Mouse (Mus musculus) kidney, postnatal 36 days (tissue): Measurements from ENCODE around the gene Pclaf.
A peak's percentile ranks its signal among the peaks of the same experiment; 100 is the strongest.

Source experiments
- DNase-seq, 2 experiments: peaks; one replicate each; pipeline ENCODE4 v3.0.0; 2021 to 2022; ENCODE audit warnings: mixed read lengths in 2 of 2

The Pclaf gene

DNA sequence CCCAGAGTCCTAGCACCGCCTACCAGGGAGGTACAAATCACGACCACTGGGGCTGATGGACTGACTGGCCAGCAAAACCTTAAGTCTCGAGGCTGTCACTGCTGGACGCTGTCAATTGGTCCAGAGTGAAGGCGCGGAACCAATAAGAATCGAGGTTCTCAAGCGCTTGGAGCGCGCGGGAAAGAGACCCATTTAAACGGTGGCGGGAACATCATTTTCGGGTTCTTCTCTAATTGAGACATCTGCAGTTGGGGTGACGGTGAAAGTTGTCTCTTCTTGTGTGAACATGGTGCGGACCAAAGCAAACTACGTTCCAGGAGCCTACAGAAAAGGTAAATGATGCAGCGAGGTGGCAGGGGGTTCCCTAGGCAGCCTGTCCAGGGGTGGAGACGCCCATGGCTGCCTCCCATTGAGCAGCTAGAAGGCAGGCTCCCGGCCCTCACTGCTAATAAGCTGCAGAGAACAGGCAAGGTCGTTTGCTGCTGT lies at the start of gene Pclaf:
TSS of gene Pclaf (plus strand) at position 95 of the 486 bp plus-strand sequence.
- DNase-seq = peak; percentile 83 to 86

DNA sequence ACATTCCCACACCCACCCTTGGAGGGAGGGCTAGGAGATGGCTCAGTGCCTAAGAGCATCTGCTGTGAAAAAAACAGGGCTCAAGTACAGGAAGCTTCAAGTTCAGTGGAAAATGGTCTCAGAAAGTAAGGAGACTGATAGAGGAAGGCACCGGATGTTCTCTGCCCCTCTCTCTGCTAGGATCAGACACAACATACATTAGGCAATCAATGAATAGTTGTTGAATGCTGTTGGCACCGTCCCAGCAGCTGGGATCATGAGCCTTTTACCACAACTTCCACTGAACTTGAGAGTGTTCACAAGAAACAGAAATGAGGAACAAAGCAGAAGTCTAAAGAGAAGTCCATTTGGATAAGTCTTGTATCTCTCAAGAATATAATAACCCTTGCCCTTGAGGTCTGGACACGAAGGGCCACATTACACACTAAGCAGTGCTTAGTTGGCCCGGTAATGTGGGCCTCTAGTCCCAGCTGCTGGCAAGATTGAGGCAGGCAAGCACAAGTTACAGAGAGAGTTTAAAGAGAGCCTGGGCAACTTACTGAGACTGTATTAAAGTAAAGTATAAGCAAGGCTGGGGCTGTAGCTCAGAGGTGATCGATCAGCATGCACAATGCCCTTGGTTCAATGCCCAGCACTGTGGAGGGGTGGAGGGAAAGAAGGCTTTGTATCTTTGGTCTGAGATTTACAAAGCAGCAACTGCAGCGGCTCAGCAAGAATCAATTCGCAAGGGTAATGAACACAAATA lies 45.4 kb upstream of the Pclaf start:
- DNase-seq = peak in 1 of 2 experiments; percentile 51

DNA sequence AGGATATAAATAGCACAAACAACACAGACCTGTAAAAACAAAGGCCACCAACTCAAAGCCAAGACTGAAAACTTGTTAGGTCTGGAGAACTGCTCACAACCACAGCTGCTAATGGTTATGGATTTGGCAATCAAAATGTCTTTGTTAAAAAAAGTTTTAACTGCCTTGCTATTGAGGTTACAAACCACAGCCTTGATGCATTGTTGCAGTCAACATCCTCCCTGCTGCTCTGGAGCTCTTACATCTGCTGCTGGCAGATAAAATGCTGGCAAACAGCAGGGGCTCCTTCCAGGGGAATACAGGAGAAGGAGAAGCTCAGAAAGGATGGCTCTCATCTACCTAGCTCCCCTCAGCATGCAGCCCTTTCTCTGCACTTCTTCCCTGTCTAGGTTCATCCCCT lies 41.9 kb upstream of the Pclaf start:
- DNase-seq = no peak

DNA sequence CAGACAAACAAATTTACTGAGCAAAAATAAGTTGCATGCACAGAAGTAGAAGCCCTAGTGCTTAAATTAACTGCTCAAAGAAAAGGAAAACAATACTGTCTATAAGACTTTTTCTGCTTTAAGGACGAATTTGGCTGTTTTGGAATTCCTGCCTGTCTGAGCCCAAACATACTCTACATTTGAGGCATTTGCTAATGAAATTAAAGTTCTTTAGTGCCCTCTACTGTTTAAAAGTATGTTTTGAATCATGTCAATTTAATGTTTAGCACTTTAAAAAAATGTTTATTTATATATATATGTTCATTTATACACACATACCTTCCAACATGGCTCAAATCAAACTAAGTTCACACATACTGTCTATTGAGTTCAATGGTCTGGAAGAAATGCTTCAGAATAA lies 39.8 kb upstream of the Pclaf start:
- DNase-seq = no peak

- no peak for DNase-seq
These were observed 30.4 kb upstream of the Pclaf start for GRCm38 (mm10) chr9:65859656-65860055.

- peak; percentile 91 to 95 for DNase-seq
These were observed 5.3 kb upstream of the Pclaf start for GRCm38 (mm10) chr9:65884564-65885315.

DNA sequence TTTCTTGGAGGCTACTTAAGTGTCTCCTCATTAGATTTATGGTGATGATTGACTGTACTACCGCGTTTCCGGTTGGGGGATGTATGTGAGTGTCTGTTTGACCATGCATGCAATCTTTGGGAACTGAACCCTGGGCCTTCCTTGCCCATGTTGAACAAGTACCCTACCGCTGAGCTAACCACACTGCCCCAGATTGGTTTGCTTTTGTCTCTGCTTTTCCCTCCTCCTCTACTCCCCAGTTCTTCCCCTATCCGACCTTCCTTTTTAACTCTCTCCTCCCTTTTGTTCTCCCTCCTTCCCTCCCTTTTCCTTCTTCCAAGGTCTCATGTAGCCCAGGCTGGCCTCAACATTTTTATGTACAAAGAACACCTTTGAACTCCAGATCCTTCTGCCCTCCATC lies 1.1 kb downstream of the Pclaf start:
- no peak for DNase-seq

DNA sequence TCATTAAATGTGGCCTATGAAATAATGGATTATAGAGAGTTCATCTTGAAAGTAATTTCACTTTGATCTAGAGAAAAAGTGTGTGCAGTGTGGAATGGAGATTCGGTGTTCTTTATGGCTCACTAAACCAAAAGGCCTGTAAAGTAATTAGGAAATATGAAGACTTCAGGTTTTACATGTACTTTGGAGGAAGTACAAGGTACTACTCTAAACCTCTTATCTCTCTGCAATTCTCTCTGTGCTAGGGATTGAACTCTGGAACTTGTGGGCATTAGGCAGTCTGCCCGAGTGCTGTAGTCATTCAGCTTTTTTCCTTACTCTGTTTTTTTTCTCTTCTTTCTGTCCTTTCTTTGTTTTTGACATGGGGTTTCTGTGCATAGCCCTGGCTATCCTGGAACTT lies 6.9 kb downstream of the Pclaf start:
- DNase-seq = peak in 1 of 2 experiments; percentile 18

GRCm38 (mm10) chr9:65902879-65903278 lies 12.8 kb downstream of the Pclaf start:
- DNase-seq = no peak

GRCm38 (mm10) chr9:65903419-65903818 lies 13.4 kb downstream of the Pclaf start:
- peak in 1 of 2 experiments; percentile 6 for DNase-seq

DNA sequence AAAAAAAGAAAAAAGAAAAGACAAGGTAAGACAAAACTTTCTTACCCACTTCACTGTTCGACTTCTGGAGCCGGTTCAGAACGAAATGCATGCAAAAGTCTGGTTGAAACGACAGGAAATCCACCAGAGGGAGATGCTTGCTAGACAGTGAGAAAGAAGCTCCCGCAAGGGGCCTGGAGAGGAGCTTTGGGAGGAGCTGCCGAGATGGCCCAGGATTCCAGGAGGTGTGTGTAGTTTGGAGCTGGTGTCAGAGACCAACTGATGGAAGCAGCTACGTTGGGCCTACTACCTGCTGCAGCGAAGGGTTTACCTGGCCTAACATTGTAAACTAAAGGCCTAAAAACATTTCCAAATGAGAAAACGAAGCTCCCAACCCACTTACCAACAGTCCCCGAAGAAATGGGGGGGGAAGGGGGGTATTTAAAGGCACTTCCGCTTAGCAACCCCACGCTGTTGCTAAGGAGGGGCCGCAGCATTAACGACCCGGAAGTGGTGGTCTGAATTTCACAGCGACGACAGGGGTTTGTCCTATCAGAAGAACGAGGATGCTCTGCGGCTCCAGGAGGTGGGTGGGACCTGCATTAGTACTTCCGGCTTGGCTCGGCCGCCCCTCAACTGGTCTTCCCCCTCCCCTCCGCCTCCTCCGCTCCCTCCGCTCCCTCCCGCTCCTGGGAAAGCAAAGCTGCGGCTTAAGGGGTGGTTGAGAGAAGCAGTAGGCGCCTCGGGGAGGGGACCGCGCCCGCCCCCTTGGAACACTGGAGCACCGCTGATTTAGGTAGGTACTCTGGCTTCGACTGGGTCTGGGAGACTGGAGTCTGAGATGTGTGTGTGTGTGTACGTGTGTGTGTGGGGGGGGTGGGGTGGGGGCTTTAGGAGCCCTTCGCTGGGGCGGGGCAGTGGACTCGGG lies 18.6 kb downstream of the Pclaf start, which contains the start of the genes Trip4 and Csnk1g1:
TSS of gene Trip4 (minus strand) at position 401 of the 907 bp plus-strand sequence.
TSS of gene Csnk1g1 (plus strand) at position 531 of the 907 bp plus-strand sequence.
- peak; percentile 95 to 99 for DNase-seq

- peak; percentile 45 to 76 for DNase-seq
These were observed 19.3 kb downstream of the Pclaf start for GRCm38 (mm10) chr9:65909301-65909801.

GRCm38 (mm10) chr9:65909837-65910236 lies 19.8 kb downstream of the Pclaf start:
- no peak for DNase-seq

- no peak for DNase-seq
These were observed 23.9 kb downstream of the Pclaf start for GRCm38 (mm10) chr9:65913976-65914375.

- DNase-seq = no peak
These were observed 27.0 kb downstream of the Pclaf start for GRCm38 (mm10) chr9:65917015-65917414.

DNA sequence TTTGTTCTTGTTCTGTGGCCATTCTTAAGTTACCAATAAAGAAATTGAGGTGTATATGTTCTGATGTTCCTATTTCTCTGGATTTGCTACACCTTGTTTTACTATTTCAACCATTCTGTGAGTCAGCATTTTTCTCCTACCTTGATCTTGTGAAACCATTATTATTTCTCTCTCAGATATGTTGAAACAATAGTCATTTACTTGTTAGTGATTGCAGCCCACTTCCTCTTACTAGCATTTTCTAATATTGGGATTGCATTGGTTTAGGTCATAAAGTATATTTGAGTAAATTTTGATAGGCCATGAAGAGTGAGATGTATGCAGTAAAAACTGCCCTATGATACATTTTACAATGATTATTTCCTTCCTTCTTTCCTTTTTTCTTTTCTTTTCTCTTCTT lies 38.4 kb downstream of the Pclaf start:
- DNase-seq = no peak

DNA sequence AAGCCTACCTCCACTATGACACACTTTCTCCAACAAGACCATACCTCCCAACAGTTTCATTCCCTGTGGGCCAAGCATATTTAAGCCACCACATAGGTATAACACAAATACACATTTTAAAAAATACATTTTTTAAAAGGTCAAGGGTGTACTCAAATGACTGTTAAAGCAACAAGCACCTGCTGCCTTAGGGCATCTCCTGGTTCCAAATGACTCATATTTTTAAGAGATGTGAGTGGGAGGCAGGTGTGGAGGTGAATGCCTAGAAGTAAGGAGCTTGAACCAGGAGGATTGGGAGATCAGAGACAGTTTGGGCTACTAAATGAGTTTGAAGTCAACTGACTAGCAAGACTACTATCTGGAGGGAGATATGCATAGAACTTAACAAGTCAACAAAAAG lies 39.8 kb downstream of the Pclaf start:
- no peak for DNase-seq

DNA sequence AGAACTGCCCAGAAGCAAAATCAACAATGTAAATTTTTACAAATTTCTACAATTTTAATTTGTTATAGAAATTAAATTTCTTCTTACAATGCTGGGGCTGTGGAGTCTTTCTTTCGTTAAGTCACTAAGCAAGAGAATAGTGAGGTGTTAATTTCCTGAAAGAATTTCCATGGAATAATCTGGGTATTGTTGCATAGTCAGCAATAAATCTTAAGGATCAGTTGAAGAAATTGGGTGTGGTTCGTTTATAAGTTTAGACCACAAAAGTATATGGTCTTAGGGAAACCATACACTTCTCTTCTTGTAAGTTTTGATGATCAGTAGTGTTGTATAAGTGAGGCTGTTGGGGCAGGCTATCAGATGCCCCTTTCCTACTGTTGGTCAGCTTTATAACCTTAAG lies 47.5 kb downstream of the Pclaf start:
- no peak for DNase-seq

- peak; percentile 63 to 83 for DNase-seq
These were observed 61.1 kb downstream of the Pclaf start for GRCm38 (mm10) chr9:65951082-65951587.
